Mouse (Mus musculus) gastrocnemius, adult 2 months (tissue): ENCODE data around the gene Slc25a39. TPM values are rescaled to one million over a fixed set of nuclear protein-coding genes. Genes with fewer than 3 reads are reported as not detected.

Experiments
- DNase-seq: peaks from one replicate; pipeline ENCODE4 v3.0.0; 2022
- H3K27ac ChIP-seq: fragments of 200-600 bp; 2 replicates; pipeline ENCODE4 v1.8.1; 2022; ENCODE audit warnings: mild to moderate bottlenecking
- H3K4me3 ChIP-seq: fragments of 200-600 bp; 2 replicates; pipeline ENCODE4 v1.8.1; 2022; ENCODE audit warnings: mild to moderate bottlenecking, moderate library complexity
- CTCF ChIP-seq: fragments of 200-600 bp; IDR thresholded peaks from 2 replicates; pipeline ENCODE4 v1.8.1; 2022; ENCODE audit warnings: antibody characterized with exemption, mild to moderate bottlenecking, moderate library complexity
- intact Hi-C: fragments of 180-260 bp; cut with DNase I; formaldehyde crosslinking; loops from one replicate; pipeline ENCODE4 v1.15.1; 2025
- long read RNA-seq, 2 experiments: library from polyadenylated mRNA; stranded (forward); transcript quantifications; one replicate each; pipeline ENCODE4 v2.0.0; 2021
- total RNA-seq, 2 experiments: library from RNA; stranded (reverse); gene quantifications; 2 replicates each; pipeline ENCODE4 v1.2.3; 2021

Gene Slc25a39
- 10 to 100 TPM; 51.4 to 76.4 TPM for total RNA-seq
- long read RNA-seq, experiment 1, transcript Slc25a39-201 (12 exons, 1,685 nt): major isoform, 73 of 81 reads
- long read RNA-seq, experiment 1, partial matches to known transcripts: 3 of 81 reads
- long read RNA-seq, experiment 1, other reads (novel, unspliced or antisense): 5 of 81 reads
- long read RNA-seq, experiment 2, transcript Slc25a39-201 (12 exons, 1,685 nt): major isoform, 72 of 75 reads
- long read RNA-seq, experiment 2, partial matches to known transcripts: 1 of 75 reads
- long read RNA-seq, experiment 2, other reads (novel, unspliced or antisense): 2 of 75 reads

DNA sequence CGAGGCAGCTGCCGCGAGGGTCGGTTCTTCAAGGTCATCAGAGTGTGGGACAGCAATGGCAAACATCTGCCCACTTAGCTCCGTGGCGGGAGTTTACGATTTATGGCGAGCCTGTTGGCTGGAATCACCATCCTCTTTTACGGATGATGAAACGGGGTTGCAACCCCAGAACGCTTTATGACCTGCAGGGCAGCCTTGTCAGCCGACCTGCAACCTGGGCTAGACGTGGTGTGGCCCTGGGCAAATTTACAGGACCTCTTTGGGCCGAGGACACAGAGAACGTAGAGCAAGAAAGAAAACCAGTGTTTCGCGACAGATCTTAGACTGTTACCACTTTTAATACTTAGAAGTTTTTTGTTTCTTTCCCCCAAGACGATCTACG, at the start of gene Slc25a39:
TSS of gene Slc25a39 (minus strand) at position 113 of the 382 bp plus-strand sequence.
- intact Hi-C loops: loop anchor here (1.0 kb wide), 1 partner anchor 89 kb away; the partner anchor contains the start of gene Ubtf
- no peak for TF ChIP-seq CTCF
- peak within 1 kb of the TSS; percentile 88 for H3K4me3 ChIP-seq
- no peak for DNase-seq
- H3K27ac ChIP-seq: peak within 1 kb of the TSS; percentile 99

GRCm38 (mm10) chr11:102455740-102456396, 48.1 kb upstream of the Slc25a39 start:
- H3K27ac ChIP-seq: peak overlapping the region; percentile 66
- H3K4me3 ChIP-seq: peak overlapping the region; percentile 84
- TF ChIP-seq CTCF: peak; percentile 47
- intact Hi-C loops: no loop called here
- DNase-seq: peak; percentile 78

GRCm38 (mm10) chr11:102453131-102453530, 45.4 kb upstream of the Slc25a39 start:
- no peak for DNase-seq
- H3K4me3 ChIP-seq: no peak overlapping the region
- H3K27ac ChIP-seq: no peak overlapping the region
- intact Hi-C loops: no loop called here
- no peak for TF ChIP-seq CTCF

GRCm38 (mm10) chr11:102449043-102450008, 41.6 kb upstream of the Slc25a39 start:
- H3K27ac ChIP-seq: no peak overlapping the region
- intact Hi-C loops: no loop called here
- no peak for DNase-seq
- H3K4me3 ChIP-seq: no peak overlapping the region
- TF ChIP-seq CTCF: no peak

DNA sequence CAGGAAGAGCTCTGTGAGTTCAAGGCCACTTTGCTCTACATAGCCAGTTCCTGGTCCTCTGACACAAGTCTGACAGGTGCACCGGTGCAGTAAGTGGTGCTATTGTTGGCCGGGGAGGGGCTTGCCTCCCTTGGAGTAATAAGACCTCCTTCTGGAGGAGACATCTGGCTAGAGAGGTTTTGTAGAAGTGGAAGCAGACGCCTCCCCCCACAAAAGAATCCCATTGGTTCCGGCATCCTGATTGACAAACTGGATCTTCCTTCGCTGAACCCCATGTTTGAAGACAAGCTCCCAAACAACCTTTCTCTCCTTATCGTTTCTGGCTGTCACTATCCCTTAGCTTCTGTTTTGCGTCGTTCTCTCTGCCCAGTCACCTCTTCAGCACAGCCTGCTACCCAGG, 40.6 kb upstream of the Slc25a39 start:
- H3K4me3 ChIP-seq: no peak overlapping the region
- H3K27ac ChIP-seq: no peak overlapping the region; the same call in 1 of the 2 replicates
- intact Hi-C loops: no loop called here
- no peak for TF ChIP-seq CTCF
- no peak for DNase-seq

GRCm38 (mm10) chr11:102447497-102447896, 39.8 kb upstream of the Slc25a39 start, which contains the start of gene Fam171a2:
Gene Fam171a2, minus strand, starts transcription at chr11:102447682.
- peak within 1 kb of the TSS; percentile 82 for H3K27ac ChIP-seq
- peak; percentile 84 for DNase-seq
- H3K4me3 ChIP-seq: peak within 1 kb of the TSS; percentile 90
- intact Hi-C loops: no loop called here
- peak; percentile 85 for TF ChIP-seq CTCF

DNA sequence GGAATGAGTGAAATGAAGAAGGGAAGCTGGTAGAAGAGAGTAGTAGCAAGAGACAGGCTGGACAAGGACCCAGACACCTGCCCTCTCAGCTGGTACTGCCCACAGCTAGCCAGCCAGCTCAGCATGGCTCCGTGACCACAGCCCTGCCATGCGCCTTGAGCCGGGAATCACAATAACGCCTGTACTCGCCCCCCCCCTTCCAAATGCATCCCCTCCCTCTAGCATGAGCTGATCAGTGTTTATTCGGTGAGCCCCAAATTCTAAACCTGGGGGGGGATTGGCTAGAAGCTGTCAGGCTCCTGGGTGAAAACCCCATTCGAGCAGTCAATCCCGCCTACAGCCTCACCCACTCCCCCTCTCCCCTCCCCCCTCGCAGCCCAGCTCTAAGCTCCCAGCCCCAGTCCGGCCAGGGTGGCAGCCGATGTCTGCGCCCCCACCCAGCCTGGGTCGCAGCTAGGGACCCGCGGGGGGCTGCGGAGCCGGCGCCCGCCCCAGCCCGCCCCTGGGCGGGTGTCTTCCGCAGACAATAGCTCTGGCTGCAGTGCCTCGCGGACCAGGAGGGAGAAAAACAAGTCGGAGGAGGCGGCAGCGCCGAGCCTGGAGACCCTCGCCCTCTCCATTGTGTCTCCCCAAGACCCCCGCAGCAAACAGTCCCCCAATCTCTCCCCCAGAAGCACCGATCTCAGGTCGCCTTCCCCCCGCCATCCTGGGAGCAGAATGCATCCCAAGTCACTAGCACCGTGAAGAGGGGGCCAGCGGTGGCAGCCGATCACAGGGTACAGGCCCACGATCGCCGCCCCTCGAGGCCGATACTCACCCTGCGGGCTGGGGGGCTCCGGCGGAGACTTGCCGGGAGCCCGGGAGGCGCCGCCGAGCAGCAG, 39.1 kb upstream of the Slc25a39 start:
- TF ChIP-seq CTCF: no peak
- intact Hi-C loops: no loop called here
- DNase-seq: peak; percentile 40
- peak overlapping the region; percentile 82 for H3K27ac ChIP-seq
- peak overlapping the region; percentile 90 for H3K4me3 ChIP-seq

DNA sequence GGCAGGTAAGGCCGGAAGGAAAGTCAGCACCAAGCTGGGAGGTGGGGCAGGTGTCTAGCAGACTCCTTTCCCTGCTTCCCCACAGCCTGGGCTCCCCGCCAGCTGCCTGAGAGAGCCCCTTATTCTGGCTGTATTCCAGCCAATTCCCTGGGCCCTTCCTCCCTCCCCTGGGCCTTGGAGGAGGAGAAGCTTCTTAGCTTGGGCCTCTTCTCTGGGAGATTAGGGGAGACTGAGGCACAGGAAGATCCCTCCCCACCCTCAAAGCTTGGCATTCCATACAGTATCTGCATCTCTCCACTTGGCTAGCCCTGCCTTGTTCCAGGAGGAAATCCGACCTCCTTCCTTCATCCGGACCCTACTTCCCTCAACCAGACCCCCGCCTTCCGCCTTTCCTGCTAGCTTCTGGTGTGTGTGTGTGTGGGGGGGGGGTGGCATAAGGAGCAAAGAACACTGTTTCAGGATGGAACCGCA, 38.2 kb upstream of the Slc25a39 start:
- Histone ChIP-seq H3K27ac (0 out of 2 replicates have a peak overlapping the region, but pooled peaks have one; percentile 16), H3K4me3 (peak overlapping the region; percentile 90)
- TF ChIP-seq CTCF: no peak
- intact Hi-C loops: no loop called here
- peak; percentile 40 for DNase-seq

GRCm38 (mm10) chr11:102445264-102445890, 37.6 kb upstream of the Slc25a39 start:
- intact Hi-C loops: no loop called here
- Histone ChIP-seq H3K4me3 (peak overlapping the region; percentile 90), H3K27ac (0 out of 2 replicates have a peak overlapping the region, but pooled peaks have one; percentile 16)
- TF ChIP-seq CTCF: no peak
- DNase-seq: peak; percentile 19

DNA sequence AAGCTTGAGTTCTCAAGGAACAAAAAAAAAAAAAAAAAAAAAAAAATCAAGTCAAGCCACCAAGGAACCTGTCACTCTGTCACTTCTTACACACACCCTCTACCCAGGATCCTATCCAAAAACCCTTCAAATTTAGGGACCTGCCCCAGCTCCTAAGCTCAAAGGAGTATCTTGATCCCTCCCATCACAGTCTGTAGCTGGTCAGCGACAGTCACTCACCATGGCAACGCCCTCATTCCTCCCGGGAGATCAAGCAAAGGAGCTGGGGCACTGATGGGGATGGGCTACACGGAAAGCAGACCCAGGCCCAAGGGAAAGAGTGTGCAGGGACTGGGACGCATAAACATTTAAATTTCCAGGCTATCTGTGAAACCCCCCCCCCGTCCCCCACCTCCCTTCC, 37.0 kb upstream of the Slc25a39 start:
- H3K27ac ChIP-seq: no peak overlapping the region
- H3K4me3 ChIP-seq: no peak overlapping the region
- TF ChIP-seq CTCF: no peak
- no peak for DNase-seq
- intact Hi-C loops: no loop called here

GRCm38 (mm10) chr11:102444321-102444720, 36.6 kb upstream of the Slc25a39 start:
- intact Hi-C loops: no loop called here
- H3K27ac ChIP-seq: no peak overlapping the region
- TF ChIP-seq CTCF: no peak

More at GRCm38 (mm10) chr11:102444321-102444720, 36.6 kb upstream of the Slc25a39 start:
- no peak overlapping the region for H3K4me3 ChIP-seq
- DNase-seq: no peak
